Mouse (Mus musculus): ENCODE data around the gene Mrpl40.
"Not testable (repeated sequence)": the region's sequence is repeated elsewhere in the genome, so short reads cannot be mapped to it uniquely, and the experiment has no call there.

Mrpl40 gene

GRCm38 (mm10) chr16:18876442-18877308 lies at the start of gene Mrpl40, which contains the start of gene Hira:
Mrpl40 (minus strand) TSS chr16:18876862.
Hira (plus strand) TSS chr16:18877037.
- peak; percentile 94 for DNase-seq (ENCODE audit: low read depth, low spot score)

- DNase-seq (ENCODE audit: low read depth, low spot score) = no peak
These were observed 45.1 kb upstream of the Mrpl40 start for GRCm38 (mm10) chr16:18921771-18922170.

DNA sequence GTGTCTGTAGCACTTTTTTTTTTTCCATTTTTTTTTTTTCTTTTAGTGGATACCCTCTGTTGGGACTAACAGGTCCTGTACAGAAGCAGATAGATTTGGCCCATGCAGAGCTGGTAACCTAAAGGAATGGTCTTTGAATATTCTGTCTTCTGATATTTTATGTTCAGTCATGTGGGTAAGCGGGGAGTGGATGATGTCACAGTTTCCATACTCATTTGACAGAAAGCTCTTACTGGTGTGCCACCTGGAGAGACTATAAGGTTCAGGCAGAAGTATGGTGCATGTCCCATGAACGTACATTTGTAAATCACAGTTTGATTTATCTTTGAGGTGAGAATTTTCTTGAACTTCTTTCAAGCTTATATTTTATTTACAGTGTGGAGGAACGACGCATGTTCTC lies 39.4 kb upstream of the Mrpl40 start:
- DNase-seq (ENCODE audit: low read depth, low spot score) = no peak

DNA sequence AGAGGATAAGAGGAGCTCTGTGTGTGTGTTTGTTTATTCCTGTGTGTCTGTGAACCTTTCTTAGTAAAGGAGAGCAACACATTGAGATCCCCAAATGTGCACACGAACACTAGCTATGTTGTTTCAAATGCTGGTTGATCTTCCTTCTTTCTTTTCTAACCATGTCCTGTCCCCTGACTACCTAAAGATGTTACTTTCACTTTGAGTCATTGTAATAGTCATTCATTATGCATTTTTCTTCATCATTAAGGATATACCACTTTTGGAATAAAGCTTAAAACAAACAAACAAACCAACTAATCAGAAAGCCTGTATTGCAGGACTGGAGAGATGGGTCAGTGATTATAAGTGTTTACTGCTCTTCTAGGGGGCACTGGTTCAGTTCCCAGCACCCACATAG lies 29.0 kb upstream of the Mrpl40 start:
- no peak for DNase-seq (ENCODE audit: low read depth, low spot score)

DNA sequence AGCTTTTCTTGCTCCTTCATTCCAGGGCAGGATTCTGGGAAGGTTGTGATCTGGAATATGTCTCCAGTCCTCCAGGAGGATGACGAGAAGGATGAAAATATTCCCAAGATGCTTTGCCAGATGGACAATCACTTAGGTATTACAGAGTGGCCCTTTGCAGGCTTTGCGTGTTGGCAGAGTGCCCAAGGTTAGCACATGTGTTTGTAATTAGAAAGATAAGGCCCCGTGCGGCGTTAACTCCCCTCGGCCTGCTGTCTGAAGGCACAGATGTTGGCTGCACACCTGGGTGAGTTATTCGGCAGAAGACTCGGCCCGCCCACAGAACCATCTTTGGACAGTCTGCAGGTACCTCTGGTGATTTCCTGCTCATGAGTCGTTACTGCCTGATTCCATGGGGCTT lies 19.8 kb upstream of the Mrpl40 start:
- no peak for DNase-seq (ENCODE audit: low read depth, low spot score)

DNA sequence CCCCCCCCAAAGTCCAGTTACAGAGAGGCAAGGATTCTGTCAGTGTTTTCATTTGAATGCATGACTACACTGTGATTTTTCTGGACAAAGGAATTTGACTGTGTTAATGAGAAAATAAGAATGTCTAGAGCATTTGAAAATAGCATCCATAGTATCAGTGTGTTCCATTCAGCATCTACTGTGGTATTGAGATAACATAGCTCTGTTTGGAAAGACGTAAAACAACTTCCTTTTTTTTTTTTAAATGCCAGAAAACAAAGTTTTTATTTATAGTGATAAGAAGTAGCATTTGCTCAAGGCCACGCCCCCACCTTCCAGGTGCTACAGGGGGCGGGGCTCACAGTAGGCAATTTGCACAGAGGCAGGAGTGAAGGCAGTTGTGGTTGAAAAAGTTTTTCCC lies 18.6 kb upstream of the Mrpl40 start:
- no peak for DNase-seq (ENCODE audit: low read depth, low spot score)

DNA sequence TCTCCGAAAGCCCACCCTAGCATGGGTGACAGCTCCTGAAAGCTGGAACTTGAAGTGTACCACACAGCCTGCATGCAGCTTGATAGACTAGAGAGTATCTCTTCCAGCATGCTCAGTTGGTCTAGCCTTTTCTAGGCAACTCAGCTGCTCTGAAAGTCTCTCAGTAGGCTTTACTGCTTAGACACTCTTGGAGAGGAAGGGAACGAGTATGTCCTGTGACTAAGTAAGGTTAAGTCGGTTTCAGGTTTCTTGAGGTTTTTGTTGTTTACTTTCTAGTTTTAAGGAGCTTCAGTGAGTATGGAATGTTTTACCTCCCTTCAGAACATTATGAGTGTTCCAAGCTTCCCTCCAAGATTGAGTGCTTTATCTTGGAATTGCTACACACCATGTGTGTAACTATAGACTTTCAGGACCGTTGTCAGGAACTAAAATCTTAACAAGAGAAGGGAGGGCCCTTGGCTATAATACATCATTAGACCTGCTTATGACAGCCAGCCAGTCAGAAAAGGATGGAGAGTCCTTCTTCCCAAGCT lies 17.2 kb upstream of the Mrpl40 start:
- no peak for DNase-seq (ENCODE audit: low read depth, low spot score)

GRCm38 (mm10) chr16:18884044-18884443 lies 7.4 kb upstream of the Mrpl40 start:
- no peak for DNase-seq (ENCODE audit: low read depth, low spot score)

GRCm38 (mm10) chr16:18878091-18878720 lies 1.5 kb upstream of the Mrpl40 start:
- no peak for DNase-seq (ENCODE audit: low read depth, low spot score)

DNA sequence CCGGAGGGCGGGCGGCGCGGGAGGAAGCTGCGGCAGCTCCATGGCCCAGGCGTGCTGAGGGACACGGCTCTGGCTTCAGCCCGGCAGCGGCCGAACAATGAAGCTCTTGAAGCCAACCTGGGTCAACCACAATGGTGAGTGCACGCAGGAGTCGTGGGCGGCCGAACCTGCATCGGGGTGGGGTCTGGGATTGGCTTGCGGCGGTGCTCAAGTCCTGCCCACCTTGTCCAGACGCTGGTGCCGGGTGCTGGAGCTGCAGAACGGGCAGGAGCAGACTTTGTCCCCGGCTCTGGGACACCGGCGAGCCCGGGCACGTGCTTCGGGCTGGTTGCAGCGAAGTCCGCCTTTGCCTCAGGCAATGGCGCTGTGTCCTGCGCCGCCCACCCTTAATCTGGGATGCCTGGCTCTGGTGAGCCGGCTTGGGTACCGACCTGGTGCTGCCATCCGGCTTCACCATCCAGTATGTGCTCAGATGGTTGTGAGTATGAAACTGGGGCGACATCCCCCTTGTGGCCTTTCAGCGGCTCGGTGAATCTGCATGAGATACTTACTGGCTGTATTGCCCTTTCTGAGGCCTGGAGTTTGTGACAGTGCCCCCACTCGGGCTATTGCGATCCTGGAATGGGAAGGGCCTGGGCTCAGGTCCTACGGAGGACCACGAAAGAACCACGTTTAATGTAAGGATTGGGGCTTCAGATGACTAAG lies 876 bp upstream of the Mrpl40 start:
- peak; percentile 81 for DNase-seq (ENCODE audit: low read depth, low spot score)

DNA sequence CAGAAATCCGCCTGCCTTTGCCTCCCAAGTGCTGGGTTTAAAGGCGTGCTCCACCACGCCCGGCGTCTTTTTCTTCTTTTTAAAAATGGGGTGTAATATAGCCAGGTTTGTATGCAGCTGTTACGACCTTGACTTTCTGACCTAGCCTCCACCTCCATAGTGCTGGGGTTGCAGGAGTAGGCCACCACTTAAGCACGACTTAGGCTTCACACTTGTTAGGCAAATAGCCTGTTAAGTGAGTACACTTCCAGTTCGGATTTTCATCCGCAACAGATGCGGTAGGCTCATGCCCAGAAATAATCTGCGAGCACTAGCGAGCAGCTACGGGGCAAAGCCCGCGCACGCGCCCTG lies 596 bp downstream of the Mrpl40 start:
- no peak for DNase-seq (ENCODE audit: low read depth, low spot score)

DNA sequence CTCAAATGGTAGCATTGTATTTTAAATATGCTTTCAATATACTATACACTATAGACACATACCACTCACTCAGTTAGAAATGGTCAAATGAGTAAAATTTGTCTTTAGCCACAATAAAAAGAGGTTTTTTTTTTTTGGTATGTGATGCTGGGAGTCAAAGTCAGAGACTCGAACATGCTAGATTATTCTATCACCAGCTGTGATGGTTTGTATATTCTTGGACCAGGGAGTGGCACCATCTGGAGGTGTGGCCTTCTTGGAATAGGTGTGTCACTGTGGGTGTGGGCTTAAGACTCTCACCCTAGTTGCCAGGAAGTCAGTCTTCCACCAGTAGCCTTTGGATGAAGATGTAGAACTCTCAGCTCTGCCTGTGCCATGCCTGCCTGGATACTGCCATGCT lies 6.2 kb downstream of the Mrpl40 start:
- DNase-seq (ENCODE audit: low read depth, low spot score) = not testable (repeated sequence)

- no peak for DNase-seq (ENCODE audit: low read depth, low spot score)
These were observed 16.5 kb downstream of the Mrpl40 start for GRCm38 (mm10) chr16:18860186-18860585.

- peak; percentile 67 for DNase-seq (ENCODE audit: low read depth, low spot score)
These were observed 18.1 kb downstream of the Mrpl40 start for GRCm38 (mm10) chr16:18858551-18858950.

- not testable (repeated sequence) for DNase-seq (ENCODE audit: low read depth, low spot score)
These were observed 27.0 kb downstream of the Mrpl40 start for GRCm38 (mm10) chr16:18849521-18850190.

DNA sequence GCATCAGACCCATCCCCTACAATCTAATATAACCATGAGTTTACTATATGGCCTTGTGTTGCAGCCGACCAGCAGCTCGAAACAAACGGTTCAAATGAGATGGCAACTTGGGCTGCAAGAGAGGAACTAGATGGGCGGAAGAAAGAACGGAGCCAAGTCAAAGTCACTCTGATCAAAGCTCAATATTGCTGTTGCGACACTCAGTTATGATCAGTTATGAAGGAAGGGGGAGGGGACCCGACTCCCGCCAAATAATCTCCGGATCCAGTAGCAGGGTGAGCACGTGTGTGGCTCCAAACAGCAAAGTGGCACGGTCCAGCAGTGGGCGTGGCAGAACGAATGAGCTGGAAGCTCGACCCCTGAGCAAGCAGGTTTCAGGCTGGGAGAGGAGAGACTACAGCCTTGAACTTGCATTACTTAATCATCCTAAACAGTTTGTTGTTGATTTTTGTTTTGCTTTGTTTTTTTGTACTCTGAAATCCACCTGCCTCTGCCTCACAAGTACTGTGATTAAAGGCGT lies 30.3 kb downstream of the Mrpl40 start:
- DNase-seq (ENCODE audit: low read depth, low spot score) = no peak

- DNase-seq (ENCODE audit: low read depth, low spot score) = no peak
These were observed 38.3 kb downstream of the Mrpl40 start for GRCm38 (mm10) chr16:18838346-18838745.

- DNase-seq (ENCODE audit: low read depth, low spot score) = peak; percentile 96
These were observed 40.0 kb downstream of the Mrpl40 start, which contains the start of the genes 2510002D24Rik and Gm28539 for GRCm38 (mm10) chr16:18836468-18837208. 2510002D24Rik (plus strand) TSS chr16:18836578. Gm28539 (plus strand) TSS chr16:18836584.

DNA sequence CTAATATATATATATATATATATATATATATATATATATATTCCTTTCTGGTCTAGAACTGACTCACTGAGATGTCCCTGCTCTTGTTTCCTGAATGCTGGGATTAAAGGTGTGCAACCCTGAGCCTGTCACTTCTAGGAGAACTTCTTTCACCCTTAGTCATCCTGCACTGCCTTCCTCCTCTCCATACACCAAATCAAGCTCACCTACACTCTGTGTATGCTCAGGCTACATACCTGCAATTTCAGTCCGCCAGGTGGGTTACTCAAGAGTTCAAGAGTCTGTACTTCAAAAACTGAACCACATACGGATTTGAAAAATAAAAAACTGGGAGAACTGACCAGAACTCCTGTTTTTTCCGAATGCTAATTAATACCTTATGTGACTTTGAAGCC lies 40.6 kb downstream of the Mrpl40 start:
- DNase-seq (ENCODE audit: low read depth, low spot score) = no peak

GRCm38 (mm10) chr16:18833486-18833885 lies 43.2 kb downstream of the Mrpl40 start:
- no peak for DNase-seq (ENCODE audit: low read depth, low spot score)

DNA sequence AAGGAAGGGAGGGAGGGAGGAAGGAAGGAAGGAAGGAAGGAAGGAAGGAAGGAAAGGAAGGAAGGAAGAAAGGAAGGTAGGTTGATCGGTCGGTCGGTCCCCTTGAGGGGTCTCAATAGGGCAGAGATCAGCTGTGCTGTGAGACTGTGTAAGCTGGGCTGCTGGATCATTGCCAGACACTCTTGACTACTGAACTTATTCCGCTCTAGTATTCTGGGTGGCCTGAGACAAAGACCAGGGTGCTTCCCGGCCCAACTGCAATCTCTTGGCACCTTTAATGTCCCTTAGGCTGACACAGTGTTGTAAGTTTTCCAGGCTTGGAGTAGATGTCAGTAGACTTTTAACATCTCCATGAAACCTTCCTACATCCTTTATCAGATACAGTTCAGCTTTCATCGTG lies 47.6 kb downstream of the Mrpl40 start:
- DNase-seq (ENCODE audit: low read depth, low spot score) = no peak

Data from CD4-positive, CD25-positive, alpha-beta regulatory T cell, adult 2 months (primary cell).